Mouse (Mus musculus) G1E (cell line): ENCODE results near the gene Rnf10.

Experiments used
- CTCF ChIP-seq: IDR thresholded peaks from 2 replicates; pipeline ENCODE4 v1.5.1; 2012; ENCODE audit warnings: low read depth, low read length, inconsistent platforms, mixed read lengths
- GATA1 ChIP-seq: IDR thresholded peaks from 2 replicates; pipeline ENCODE4 v1.6.1; 2012; ENCODE audit warnings: borderline replicate concordance, low read length, inconsistent platforms, mixed read lengths
- TAL1 ChIP-seq: conservative IDR thresholded peaks from 2 replicates; pipeline ENCODE4 v1.6.1; 2012; ENCODE audit warnings: low read depth, low read length, inconsistent platforms, mixed read lengths

- no peak for TF ChIP-seq CTCF
- no peak for TF ChIP-seq GATA1
- TF ChIP-seq TAL1: peak; percentile 96
Observed at GRCm38 (mm10) chr5:115266787-115267468, 5.8 kb downstream of the Rnf10 start.
